Comparison of ENCODE assay signal across 24 mouse cellular contexts in the genomic region with DNA sequence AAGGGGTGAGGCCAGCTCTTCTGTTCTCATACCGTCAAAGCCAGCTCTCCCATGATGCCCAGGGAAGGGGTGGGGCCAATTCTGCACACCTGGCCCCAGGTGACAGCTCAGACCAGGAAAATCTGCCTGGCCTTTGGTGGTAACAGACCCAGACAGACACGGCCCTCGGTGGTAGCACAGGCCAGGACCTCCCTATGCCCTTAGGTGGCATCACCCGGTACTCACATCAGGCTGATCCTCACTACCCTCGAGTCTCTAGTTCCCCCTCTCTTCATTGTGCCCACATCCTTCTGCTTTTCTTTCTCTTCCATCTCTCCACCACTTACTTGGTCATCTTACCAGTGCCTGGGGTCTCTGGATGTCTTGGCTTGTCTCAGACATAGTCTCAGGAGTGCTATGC.
"Had no signal": no experiment of that assay in that cellular context is flagged by ENCODE, and none has a peak within 500 bp of the region (broad histone marks: within the 10 kb centered on the region; RNA-seq: fewer than 3 reads in every experiment).

No protein-coding gene starts in this region.

- H3K4me1 ChIP-seq: liver, embryonic 13.5 days; liver, embryonic 15.5 days; lung, embryonic 15.5 days; neural tube, embryonic 13.5 days; stomach, embryonic 15.5 days had no signal

- H3K36me3 ChIP-seq: liver, embryonic 13.5 days; liver, embryonic 15.5 days; lung, embryonic 15.5 days; midbrain, embryonic 10.5 days; midbrain, embryonic 12.5 days; neural tube, embryonic 13.5 days; neural tube, embryonic 15.5 days; stomach, embryonic 15.5 days had no signal

- DNase-seq: liver, embryonic 13.5 days; liver, postnatal 0 days; lung, adult 2 months; lung, postnatal 14 days; lung, postnatal 36 days; retina, postnatal 1 day; right cerebral cortex, adult 18-20 months; right cerebral cortex, postnatal 25 days; right cerebral cortex, postnatal 4 days; spleen, adult 18-20 months; thymus, adult 2 months; thymus, postnatal 25 days; thymus, postnatal 4 days had no signal

- H3K4me2 ChIP-seq: liver, embryonic 13.5 days; liver, embryonic 15.5 days; lung, embryonic 15.5 days; midbrain, embryonic 12.5 days; neural tube, embryonic 13.5 days; neural tube, embryonic 15.5 days; stomach, embryonic 15.5 days had no signal

- H3K9ac ChIP-seq: liver, embryonic 13.5 days; liver, embryonic 15.5 days; liver, postnatal 0 days; lung, embryonic 15.5 days; midbrain, embryonic 12.5 days; neural tube, embryonic 13.5 days; neural tube, embryonic 15.5 days; stomach, embryonic 15.5 days had no signal

- H3K9me3 ChIP-seq: liver, embryonic 13.5 days; liver, embryonic 15.5 days; lung, embryonic 15.5 days; midbrain, embryonic 10.5 days; midbrain, embryonic 12.5 days; neural tube, embryonic 13.5 days; neural tube, embryonic 15.5 days; stomach, embryonic 15.5 days had no signal

- H3K4me3 ChIP-seq: liver, embryonic 13.5 days; liver, embryonic 15.5 days; lung, embryonic 15.5 days; midbrain, embryonic 10.5 days; midbrain, embryonic 12.5 days; myocyte; neural tube, embryonic 13.5 days; neural tube, embryonic 15.5 days; stomach, embryonic 15.5 days had no signal

- H3K27ac ChIP-seq: liver, embryonic 13.5 days; liver, embryonic 15.5 days; lung, embryonic 15.5 days; macrophage; midbrain, embryonic 10.5 days; midbrain, embryonic 12.5 days; neural tube, embryonic 13.5 days; neural tube, embryonic 15.5 days; stomach, embryonic 15.5 days; stomach, postnatal 0 days had no signal

- ATAC-seq: liver, postnatal 0 days; lung, postnatal 0 days had no signal

- H3K27me3 ChIP-seq: liver, embryonic 13.5 days; liver, embryonic 15.5 days; lung, embryonic 15.5 days; midbrain, embryonic 12.5 days; neural tube, embryonic 13.5 days; neural tube, embryonic 15.5 days; stomach, embryonic 15.5 days had no signal
